Mouse (Mus musculus): Measurements from ENCODE around the gene Emilin1. TPM values are rescaled to one million over a fixed set of nuclear protein-coding genes. Genes with fewer than 3 reads are reported as not detected.
A peak's percentile ranks its signal among the peaks of the same experiment; 100 is the strongest.

Gene Emilin1
- polyA plus RNA-seq, 1 experiment from 2014 or later = 12.3 TPM

GRCm38 (mm10) chr5:30955751-30956150 is 42.5 kb downstream of the Emilin1 start:
- Histone ChIP-seq H3K36me3 (ENCODE audit: control insufficient read depth, insufficient read depth, low read length) (peaks cover 37% of the 10 kb centered on the region), H3K27me3 (ENCODE audit: control insufficient read depth, insufficient read depth, low read depth, low read length) (no peaks in the 10 kb centered on the region), H3K4me3 (ENCODE audit: low read depth, low read length) (no peak overlapping the region), H3K9me3 (replicated peaks; ENCODE audit: control insufficient read depth, low read length, poor library complexity, severe bottlenecking) (no peaks in the 10 kb centered on the region), H3K27ac (ENCODE audit: low read length) (no peak overlapping the region), H3K4me1 (ENCODE audit: control insufficient read depth, insufficient read depth, low read length) (peaks cover 29% of the 10 kb centered on the region), H3K9ac (ENCODE audit: low read depth, low read length) (no peak overlapping the region), H3K4me2 (ENCODE audit: low read length) (no peak overlapping the region)
- ATAC-seq = no peak
- 95% methylated on average over 6 of the region's 6 CpGs for WGBS

DNA sequence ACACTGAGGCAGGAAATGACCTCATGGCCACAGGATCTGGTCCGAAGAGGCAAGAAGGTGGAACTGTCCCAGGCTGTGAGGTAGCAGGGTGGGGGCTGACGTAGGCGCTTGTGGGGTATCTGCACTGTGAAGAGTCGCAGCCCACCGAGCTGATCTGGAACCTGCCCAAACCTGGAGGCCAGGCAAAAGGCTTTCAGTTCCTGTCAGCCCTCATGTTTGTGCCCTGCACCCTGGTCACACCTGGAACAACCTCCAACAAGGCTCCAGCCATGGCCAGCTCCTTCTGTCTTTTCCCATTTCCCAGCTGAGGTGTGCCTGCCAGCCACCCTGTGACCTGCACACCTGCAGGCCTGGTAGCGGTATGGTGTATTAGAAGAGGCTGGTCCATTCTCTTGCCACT is 44.7 kb downstream of the Emilin1 start:
- no peaks in the 10 kb centered on the region for H3K27me3 ChIP-seq (ENCODE audit: control insufficient read depth, insufficient read depth, low read depth, low read length)
- 0 out of 2 replicates have a peak overlapping the region, but pooled peaks have one; percentile 7 for H3K9ac ChIP-seq (ENCODE audit: low read depth, low read length)
- peaks cover 26% of the 10 kb centered on the region for H3K4me1 ChIP-seq (ENCODE audit: control insufficient read depth, insufficient read depth, low read length)
- 94% methylated on average over 6 of the region's 6 CpGs for WGBS
- H3K36me3 ChIP-seq (ENCODE audit: control insufficient read depth, insufficient read depth, low read length) = peaks cover 35% of the 10 kb centered on the region
- no peak for ATAC-seq
- H3K4me2 ChIP-seq (ENCODE audit: low read length) = peak overlapping the region; percentile 17
- no peak overlapping the region for H3K4me3 ChIP-seq (ENCODE audit: low read depth, low read length)
- H3K27ac ChIP-seq (ENCODE audit: low read length) = no peak overlapping the region
- H3K9me3 ChIP-seq (replicated peaks; ENCODE audit: control insufficient read depth, low read length, poor library complexity, severe bottlenecking) = no peaks in the 10 kb centered on the region

DNA sequence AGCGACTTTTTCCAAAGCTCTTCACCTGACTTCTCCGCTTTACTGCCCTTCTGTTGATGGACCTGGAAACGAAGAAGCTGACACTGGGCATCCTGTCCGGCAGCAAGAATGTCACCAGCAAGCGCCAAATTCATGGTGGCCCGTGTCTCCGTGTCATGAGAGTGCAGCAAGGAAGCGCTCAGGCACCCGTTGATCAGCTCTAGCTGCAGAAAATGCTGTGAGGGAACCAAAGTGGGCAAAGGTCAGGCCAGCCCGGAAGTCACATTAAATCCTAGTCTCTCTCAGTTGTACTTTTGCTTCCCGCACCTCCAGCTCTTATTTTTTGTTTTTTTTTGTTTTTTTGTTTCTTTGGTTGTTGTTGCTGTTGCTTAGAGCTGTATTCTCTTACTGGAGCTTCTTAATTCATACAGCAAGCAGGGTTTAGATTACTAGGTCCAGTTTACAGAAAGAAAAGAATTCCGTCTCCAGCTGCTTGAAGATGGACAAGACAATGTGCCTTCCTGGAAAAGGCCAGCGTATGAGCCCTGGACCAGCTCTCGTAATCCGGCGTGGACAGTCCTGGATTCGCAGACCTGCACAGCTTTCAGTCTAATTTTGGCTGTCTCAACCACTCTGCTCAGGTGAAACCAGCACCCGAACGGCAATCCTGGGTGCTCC is 46.1 kb downstream of the Emilin1 start:
- Histone ChIP-seq H3K27me3 (ENCODE audit: control insufficient read depth, insufficient read depth, low read depth, low read length) (0 out of 2 replicates have a peak, but pooled peaks cover 3% of the 10 kb centered on the region), H3K9me3 (replicated peaks; ENCODE audit: control insufficient read depth, low read length, poor library complexity, severe bottlenecking) (no peaks in the 10 kb centered on the region), H3K4me3 (ENCODE audit: low read depth, low read length) (peak overlapping the region; percentile 85), H3K4me1 (ENCODE audit: control insufficient read depth, insufficient read depth, low read length) (peaks cover 26% of the 10 kb centered on the region), H3K36me3 (ENCODE audit: control insufficient read depth, insufficient read depth, low read length) (peaks cover 22% of the 10 kb centered on the region), H3K4me2 (ENCODE audit: low read length) (peak overlapping the region; percentile 97), H3K27ac (ENCODE audit: low read length) (peak overlapping the region; percentile 89), H3K9ac (ENCODE audit: low read depth, low read length) (peak overlapping the region; percentile 93)
- WGBS = 36% methylated on average over 19 of the region's 19 CpGs
- no peak for ATAC-seq

DNA sequence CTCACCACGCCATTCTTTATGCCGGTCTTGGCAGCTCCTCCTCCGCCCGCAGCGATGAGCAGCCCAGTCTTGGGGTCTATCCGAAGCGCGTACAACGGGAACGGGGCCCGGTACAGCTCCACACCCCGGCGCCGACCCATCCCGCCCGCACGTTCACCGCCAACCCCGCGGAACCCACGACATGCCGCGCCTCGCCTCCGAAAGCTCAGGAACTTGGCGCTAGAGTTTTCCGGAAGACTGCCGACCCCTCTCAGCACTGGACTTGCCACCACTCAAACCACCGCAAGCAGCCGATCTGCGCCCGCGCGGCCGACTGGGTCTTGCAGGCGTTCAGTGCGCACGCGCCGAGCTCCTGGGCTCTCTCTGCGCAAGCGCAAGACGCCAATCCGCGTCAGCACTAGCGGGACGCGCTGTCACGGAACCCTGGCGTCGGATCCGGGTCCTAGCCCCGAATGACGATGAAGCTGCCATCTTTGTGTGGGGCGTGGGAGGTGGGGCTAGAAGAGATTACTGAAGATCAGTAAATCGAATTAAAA is 46.8 kb downstream of the Emilin1 start, which contains the start of gene Preb:
Preb (minus strand) TSS at position 396 of the 536 bp plus-strand sequence.
- WGBS = under 1% methylated on average over 56 of the region's 56 CpGs
- Histone ChIP-seq H3K36me3 (ENCODE audit: control insufficient read depth, insufficient read depth, low read length) (peaks cover 15% of the 10 kb centered on the region), H3K27ac (ENCODE audit: low read length) (peak within 1 kb of the TSS; percentile 89)

DNA sequence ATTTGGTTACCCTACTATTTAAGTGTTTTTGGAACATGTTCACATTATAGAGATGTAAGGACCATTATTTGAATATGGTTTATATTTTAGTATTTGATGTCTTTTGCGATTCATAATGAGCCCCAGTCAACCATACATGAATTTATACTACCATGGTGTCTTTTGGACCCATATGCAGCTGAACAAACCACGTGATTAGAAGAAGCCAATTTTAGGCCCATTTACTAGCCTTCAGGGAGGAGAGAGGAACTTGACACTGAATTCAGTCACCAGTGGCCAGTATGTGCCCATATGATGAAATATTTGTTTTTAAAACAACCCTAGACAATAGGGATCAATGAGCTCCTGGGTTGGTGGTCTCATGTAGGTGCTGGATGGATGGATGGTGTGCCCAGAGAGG is 47.6 kb downstream of the Emilin1 start:
- H3K4me3 ChIP-seq (ENCODE audit: low read depth, low read length) = no peak overlapping the region
- 87% methylated on average over 2 of the region's 2 CpGs for WGBS
- 0 out of 2 replicates have a peak, but pooled peaks cover 3% of the 10 kb centered on the region for H3K27me3 ChIP-seq (ENCODE audit: control insufficient read depth, insufficient read depth, low read depth, low read length)
- H3K9ac ChIP-seq (ENCODE audit: low read depth, low read length) = no peak overlapping the region; the same call in 1 of the 2 replicates
- H3K4me2 ChIP-seq (ENCODE audit: low read length) = peak overlapping the region; percentile 59
- H3K27ac ChIP-seq (ENCODE audit: low read length) = no peak overlapping the region
- no peaks in the 10 kb centered on the region for H3K9me3 ChIP-seq (replicated peaks; ENCODE audit: control insufficient read depth, low read length, poor library complexity, severe bottlenecking)
- ATAC-seq = no peak
- peaks cover 8% of the 10 kb centered on the region for H3K36me3 ChIP-seq (ENCODE audit: control insufficient read depth, insufficient read depth, low read length)
- peaks cover 26% of the 10 kb centered on the region for H3K4me1 ChIP-seq (ENCODE audit: control insufficient read depth, insufficient read depth, low read length)

More for the DNA sequence above, 46.8 kb downstream of the Emilin1 start, which contains the start of gene Preb:
- Histone ChIP-seq H3K27me3 (ENCODE audit: control insufficient read depth, insufficient read depth, low read depth, low read length) (0 out of 2 replicates have a peak, but pooled peaks cover 3% of the 10 kb centered on the region), H3K9me3 (replicated peaks; ENCODE audit: control insufficient read depth, low read length, poor library complexity, severe bottlenecking) (no peaks in the 10 kb centered on the region), H3K4me2 (ENCODE audit: low read length) (peak within 1 kb of the TSS; percentile 97), H3K4me1 (ENCODE audit: control insufficient read depth, insufficient read depth, low read length) (peaks cover 26% of the 10 kb centered on the region), H3K9ac (ENCODE audit: low read depth, low read length) (peak within 1 kb of the TSS; percentile 93), H3K4me3 (ENCODE audit: low read depth, low read length) (peak within 1 kb of the TSS; percentile 85)
- peak; percentile 96 for ATAC-seq

DNA sequence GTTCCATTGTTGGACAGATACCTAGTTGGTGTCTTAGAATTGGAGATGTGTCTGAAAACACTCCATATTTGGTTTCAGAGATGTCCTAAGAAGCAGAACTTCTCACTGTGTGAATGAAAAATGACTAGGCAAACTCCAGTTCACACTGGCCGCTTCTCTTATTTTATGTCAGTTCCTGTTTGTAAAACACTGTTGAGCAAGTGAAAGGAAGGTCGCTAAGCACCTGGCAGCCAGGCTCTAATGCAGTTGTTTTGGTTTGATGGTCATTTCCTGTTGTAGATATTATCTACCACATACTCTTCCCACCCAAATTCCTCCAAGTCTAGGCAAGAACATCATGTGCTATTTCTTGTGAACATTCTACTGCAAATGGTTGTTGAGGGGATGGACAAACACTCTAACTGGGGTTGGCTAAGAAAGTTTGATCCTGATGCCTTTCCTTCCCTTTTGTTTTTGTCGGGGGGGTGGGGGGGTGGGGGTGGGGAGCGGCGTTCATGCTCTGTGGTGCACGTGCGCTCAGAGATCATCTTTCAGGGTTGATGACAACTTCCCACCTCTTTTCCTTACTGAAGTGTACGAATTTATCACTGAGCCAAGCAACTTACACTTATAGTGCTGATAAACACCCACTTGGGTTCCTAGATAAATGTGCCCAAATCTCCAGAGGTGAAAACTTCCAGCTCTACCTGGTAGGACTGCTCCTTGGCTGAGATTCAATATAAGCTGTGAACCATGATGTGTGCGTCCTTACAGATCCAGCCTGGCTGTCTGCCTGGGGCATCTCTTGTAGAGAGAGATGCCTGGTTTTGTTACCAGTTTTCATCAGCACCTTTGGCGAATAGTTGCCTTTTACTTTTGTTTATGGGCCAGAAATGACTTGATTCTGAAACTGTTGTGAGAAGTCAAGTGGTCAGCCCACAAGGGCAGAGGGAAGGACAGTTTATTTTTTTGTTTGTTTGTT is 48.6 kb downstream of the Emilin1 start:
- Histone ChIP-seq H3K36me3 (ENCODE audit: control insufficient read depth, insufficient read depth, low read length) (peaks cover 5% of the 10 kb centered on the region), H3K27me3 (ENCODE audit: control insufficient read depth, insufficient read depth, low read depth, low read length) (0 out of 2 replicates have a peak, but pooled peaks cover 3% of the 10 kb centered on the region), H3K9me3 (replicated peaks; ENCODE audit: control insufficient read depth, low read length, poor library complexity, severe bottlenecking) (no peaks in the 10 kb centered on the region), H3K4me3 (ENCODE audit: low read depth, low read length) (no peak overlapping the region), H3K9ac (ENCODE audit: low read depth, low read length) (no peak overlapping the region), H3K27ac (ENCODE audit: low read length) (no peak overlapping the region), H3K4me2 (ENCODE audit: low read length) (no peak overlapping the region), H3K4me1 (ENCODE audit: control insufficient read depth, insufficient read depth, low read length) (peaks cover 26% of the 10 kb centered on the region)
- WGBS = 78% methylated on average over 10 of the region's 10 CpGs
- ATAC-seq = no peak

- Histone ChIP-seq H3K27me3 (ENCODE audit: control insufficient read depth, insufficient read depth, low read depth, low read length) (0 out of 2 replicates have a peak, but pooled peaks cover 3% of the 10 kb centered on the region), H3K4me2 (ENCODE audit: low read length) (no peak overlapping the region), H3K36me3 (ENCODE audit: control insufficient read depth, insufficient read depth, low read length) (no peaks in the 10 kb centered on the region), H3K27ac (ENCODE audit: low read length) (no peak overlapping the region), H3K9ac (ENCODE audit: low read depth, low read length) (no peak overlapping the region), H3K4me3 (ENCODE audit: low read depth, low read length) (no peak overlapping the region), H3K4me1 (ENCODE audit: control insufficient read depth, insufficient read depth, low read length) (peaks cover 9% of the 10 kb centered on the region), H3K9me3 (replicated peaks; ENCODE audit: control insufficient read depth, low read length, poor library complexity, severe bottlenecking) (no peaks in the 10 kb centered on the region)
- no peak for ATAC-seq
- 33% methylated on average over 3 of the region's 3 CpGs for WGBS
Observed at GRCm38 (mm10) chr5:30963916-30964315, 50.7 kb downstream of the Emilin1 start.

- H3K36me3 ChIP-seq (ENCODE audit: control insufficient read depth, insufficient read depth, low read length) = no peaks in the 10 kb centered on the region
- H3K9ac ChIP-seq (ENCODE audit: low read depth, low read length) = no peak overlapping the region
- no peaks in the 10 kb centered on the region for H3K9me3 ChIP-seq (replicated peaks; ENCODE audit: control insufficient read depth, low read length, poor library complexity, severe bottlenecking)
- H3K4me1 ChIP-seq (ENCODE audit: control insufficient read depth, insufficient read depth, low read length) = no peaks in the 10 kb centered on the region
- H3K4me3 ChIP-seq (ENCODE audit: low read depth, low read length) = no peak overlapping the region
- H3K4me2 ChIP-seq (ENCODE audit: low read length) = no peak overlapping the region
- H3K27me3 ChIP-seq (ENCODE audit: control insufficient read depth, insufficient read depth, low read depth, low read length) = 0 out of 2 replicates have a peak, but pooled peaks cover 3% of the 10 kb centered on the region
- H3K27ac ChIP-seq (ENCODE audit: low read length) = no peak overlapping the region
- no peak for ATAC-seq
- WGBS = 94% methylated on average over 4 of the region's 4 CpGs
Observed at GRCm38 (mm10) chr5:30966189-30966588, 53.0 kb downstream of the Emilin1 start.
